Mouse (Mus musculus): ENCODE results near the gene Tmem235. TPM values are rescaled to one million over a fixed set of nuclear protein-coding genes. Genes with fewer than 3 reads are reported as not detected.

Tmem235 gene
- total RNA-seq, 1 experiment: 0.36 TPM

GRCm38 (mm10) chr11:117843434-117843833 lies 17.1 kb upstream of the Tmem235 start:
- no peak overlapping the region for H3K9ac ChIP-seq (ENCODE audit: insufficient read depth, low read depth, low read length, poor library complexity, severe bottlenecking)
- no peaks in the 10 kb centered on the region for H3K9me3 ChIP-seq (ENCODE audit: control insufficient read depth, insufficient read depth, low read depth, low read length)
- no peak for DNase-seq (ENCODE audit: low read depth, low spot score)
- no peak overlapping the region for H3K4me3 ChIP-seq (ENCODE audit: insufficient read depth in 1 of 2, low read depth in 1 of 2, low read length in 2 of 2, poor library complexity in 1 of 2, severe bottlenecking in 1 of 2)
- in situ Hi-C loops (cut with MboI; ENCODE audit: low sequenced_read_pairs in 2 of 2, unreplicated experiment in 2 of 2): no loop called here
- no peak overlapping the region for H3K27ac ChIP-seq (ENCODE audit: insufficient read depth, low read depth, low read length, poor library complexity, severe bottlenecking)
- no peaks in the 10 kb centered on the region for H3K36me3 ChIP-seq (ENCODE audit: control insufficient read depth, insufficient read depth, low read length, poor library complexity, severe bottlenecking)
- no peak for TF ChIP-seq CHD2 (IDR thresholded peaks at IDR 0.05; ENCODE audit: low read depth, low read length)
- peaks cover 0 to 12% of the 10 kb centered on the region in 2 experiments; a peak in 2 of 4 replicates for H3K4me1 ChIP-seq (ENCODE audit: control insufficient read depth in 2 of 2, insufficient read depth in 2 of 2, low read length in 2 of 2, poor library complexity in 1 of 2)

- H3K36me3 ChIP-seq (ENCODE audit: control insufficient read depth, insufficient read depth, low read length, poor library complexity, severe bottlenecking): no peaks in the 10 kb centered on the region
- no peak for DNase-seq (ENCODE audit: low read depth, low spot score)
- no peak for TF ChIP-seq CHD2 (IDR thresholded peaks at IDR 0.05; ENCODE audit: low read depth, low read length)
- no peaks in the 10 kb centered on the region for H3K9me3 ChIP-seq (ENCODE audit: control insufficient read depth, insufficient read depth, low read depth, low read length)
- H3K27ac ChIP-seq (ENCODE audit: insufficient read depth, low read depth, low read length, poor library complexity, severe bottlenecking): no peak overlapping the region
- in situ Hi-C loops (cut with MboI; ENCODE audit: low sequenced_read_pairs in 2 of 2, unreplicated experiment in 2 of 2): no loop called here
- peaks cover 0 to 9% of the 10 kb centered on the region in 2 experiments; a peak in 2 of 4 replicates for H3K4me1 ChIP-seq (ENCODE audit: control insufficient read depth in 2 of 2, insufficient read depth in 2 of 2, low read length in 2 of 2, poor library complexity in 1 of 2)
- no peak overlapping the region for H3K4me3 ChIP-seq (ENCODE audit: insufficient read depth in 1 of 2, low read depth in 1 of 2, low read length in 2 of 2, poor library complexity in 1 of 2, severe bottlenecking in 1 of 2)
- H3K9ac ChIP-seq (ENCODE audit: insufficient read depth, low read depth, low read length, poor library complexity, severe bottlenecking): no peak overlapping the region
These were observed 15.6 kb upstream of the Tmem235 start for GRCm38 (mm10) chr11:117844997-117845396.

- H3K27ac ChIP-seq (ENCODE audit: insufficient read depth, low read depth, low read length, poor library complexity, severe bottlenecking): no peak overlapping the region
- no peak for TF ChIP-seq CHD2 (IDR thresholded peaks at IDR 0.05; ENCODE audit: low read depth, low read length)
- no peak for TF ChIP-seq HCFC1 (IDR thresholded peaks at IDR 0.05; ENCODE audit: borderline replicate concordance, insufficient read depth, low read length)
- no peak for TF ChIP-seq MAFK (IDR thresholded peaks at IDR 0.05; ENCODE audit: insufficient read depth, low read depth, low read length)
- no peak for TF ChIP-seq ZNF384 (IDR thresholded peaks at IDR 0.05; ENCODE audit: low read depth, low read length)
- TF ChIP-seq ZC3H11A (IDR thresholded peaks at IDR 0.05; ENCODE audit: borderline replicate concordance, low read depth, low read length): no peak
- no peaks in the 10 kb centered on the region for H3K9me3 ChIP-seq (ENCODE audit: control insufficient read depth, insufficient read depth, low read depth, low read length)
- in situ Hi-C loops (cut with MboI; ENCODE audit: low sequenced_read_pairs in 2 of 2, unreplicated experiment in 2 of 2): no loop called here
- no peak overlapping the region for H3K4me3 ChIP-seq (ENCODE audit: insufficient read depth in 1 of 2, low read depth in 1 of 2, low read length in 2 of 2, poor library complexity in 1 of 2, severe bottlenecking in 1 of 2)
- no peak for DNase-seq (ENCODE audit: low read depth, low spot score)
- peaks cover 0 to 12% of the 10 kb centered on the region in 2 experiments; a peak in 2 of 4 replicates for H3K4me1 ChIP-seq (ENCODE audit: control insufficient read depth in 2 of 2, insufficient read depth in 2 of 2, low read length in 2 of 2, poor library complexity in 1 of 2)
- no peak overlapping the region for H3K9ac ChIP-seq (ENCODE audit: insufficient read depth, low read depth, low read length, poor library complexity, severe bottlenecking)
- H3K36me3 ChIP-seq (ENCODE audit: control insufficient read depth, insufficient read depth, low read length, poor library complexity, severe bottlenecking): peaks cover 3% of the 10 kb centered on the region; the same call in 1 of the 2 replicates
These were observed 14.9 kb upstream of the Tmem235 start for GRCm38 (mm10) chr11:117845651-117846050.

GRCm38 (mm10) chr11:117846640-117847039 lies 13.9 kb upstream of the Tmem235 start:
- no peak overlapping the region for H3K4me3 ChIP-seq (ENCODE audit: insufficient read depth in 1 of 2, low read depth in 1 of 2, low read length in 2 of 2, poor library complexity in 1 of 2, severe bottlenecking in 1 of 2)
- peaks cover 3% of the 10 kb centered on the region; the same call in 1 of the 2 replicates for H3K36me3 ChIP-seq (ENCODE audit: control insufficient read depth, insufficient read depth, low read length, poor library complexity, severe bottlenecking)
- peaks cover 0 to 12% of the 10 kb centered on the region in 2 experiments; a peak in 2 of 4 replicates for H3K4me1 ChIP-seq (ENCODE audit: control insufficient read depth in 2 of 2, insufficient read depth in 2 of 2, low read length in 2 of 2, poor library complexity in 1 of 2)
- no peak for TF ChIP-seq ZNF384 (IDR thresholded peaks at IDR 0.05; ENCODE audit: low read depth, low read length)
- no peak for TF ChIP-seq CHD2 (IDR thresholded peaks at IDR 0.05; ENCODE audit: low read depth, low read length)
- TF ChIP-seq ZC3H11A (IDR thresholded peaks at IDR 0.05; ENCODE audit: borderline replicate concordance, low read depth, low read length): no peak
- TF ChIP-seq HCFC1 (IDR thresholded peaks at IDR 0.05; ENCODE audit: borderline replicate concordance, insufficient read depth, low read length): no peak
- TF ChIP-seq MAFK (IDR thresholded peaks at IDR 0.05; ENCODE audit: insufficient read depth, low read depth, low read length): no peak
- H3K27ac ChIP-seq (ENCODE audit: insufficient read depth, low read depth, low read length, poor library complexity, severe bottlenecking): no peak overlapping the region
- DNase-seq (ENCODE audit: low read depth, low spot score): no peak
- no peak overlapping the region for H3K9ac ChIP-seq (ENCODE audit: insufficient read depth, low read depth, low read length, poor library complexity, severe bottlenecking)
- in situ Hi-C loops (cut with MboI; ENCODE audit: low sequenced_read_pairs in 2 of 2, unreplicated experiment in 2 of 2): no loop called here
- H3K9me3 ChIP-seq (ENCODE audit: control insufficient read depth, insufficient read depth, low read depth, low read length): no peaks in the 10 kb centered on the region

- H3K27ac ChIP-seq (ENCODE audit: insufficient read depth, low read depth, low read length, poor library complexity, severe bottlenecking): peak overlapping the region; percentile 58; the same call in 1 of the 2 replicates
- in situ Hi-C loops (cut with MboI; ENCODE audit: low sequenced_read_pairs in 2 of 2, unreplicated experiment in 2 of 2): no loop called here
These were observed 12.8 kb upstream of the Tmem235 start for GRCm38 (mm10) chr11:117847593-117848215.

More at GRCm38 (mm10) chr11:117847593-117848215, 12.8 kb upstream of the Tmem235 start:
- Histone ChIP-seq H3K4me3 (ENCODE audit: insufficient read depth in 1 of 2, low read depth in 1 of 2, low read length in 2 of 2, poor library complexity in 1 of 2, severe bottlenecking in 1 of 2) (peak overlapping the region; percentile 73 to 99; a peak in 3 of 4 replicates), H3K36me3 (ENCODE audit: control insufficient read depth, insufficient read depth, low read length, poor library complexity, severe bottlenecking) (peaks cover 6% of the 10 kb centered on the region), H3K9ac (ENCODE audit: insufficient read depth, low read depth, low read length, poor library complexity, severe bottlenecking) (peak overlapping the region; percentile 73; the same call in 1 of the 2 replicates), H3K4me1 (ENCODE audit: control insufficient read depth in 2 of 2, insufficient read depth in 2 of 2, low read length in 2 of 2, poor library complexity in 1 of 2) (peaks cover 0 to 12% of the 10 kb centered on the region in 2 experiments; a peak in 2 of 4 replicates), H3K9me3 (ENCODE audit: control insufficient read depth, insufficient read depth, low read depth, low read length) (no peaks in the 10 kb centered on the region)
- no peak for TF ChIP-seq CHD2 (IDR thresholded peaks at IDR 0.05; ENCODE audit: low read depth, low read length)
- no peak for TF ChIP-seq MAFK (IDR thresholded peaks at IDR 0.05; ENCODE audit: insufficient read depth, low read depth, low read length)
- no peak for TF ChIP-seq HCFC1 (IDR thresholded peaks at IDR 0.05; ENCODE audit: borderline replicate concordance, insufficient read depth, low read length)
- TF ChIP-seq ZNF384 (IDR thresholded peaks at IDR 0.05; ENCODE audit: low read depth, low read length): no peak
- TF ChIP-seq ZC3H11A (IDR thresholded peaks at IDR 0.05; ENCODE audit: borderline replicate concordance, low read depth, low read length): no peak
- DNase-seq (ENCODE audit: low read depth, low spot score): no peak

Measured in ES-E14 (cell line).